Mouse (Mus musculus) forebrain, embryonic 11.5 days (tissue): Measurements from ENCODE around the gene St6galnac5. TPM values are rescaled to one million over a fixed set of nuclear protein-coding genes. Genes with fewer than 3 reads are reported as not detected.

ENCODE experiments used
- ATAC-seq: fragments of 200-750 bp; cut with Nextera tagmentation; replicated peaks from 2 replicates; pipeline ENCODE4 v1.8.0; 2017; ENCODE audit warnings: moderate TSS enrichment; ENCODE audit not compliant: low FRiP score
- DNase-seq: peaks from one replicate; pipeline ENCODE4 v3.0.0-alpha.2; 2017; ENCODE audit warnings: low spot score
- H3K27ac ChIP-seq: fragments of 300-500 bp; sonication (generic); 2 replicates; pipeline ENCODE4 v1.5.1; 2014; ENCODE audit warnings: low read depth, low read length
- H3K27me3 ChIP-seq: fragments of 300-500 bp; sonication (generic); 2 replicates; pipeline ENCODE4 v1.6.1; 2014; ENCODE audit warnings: mild to moderate bottlenecking, low read length, mixed read lengths; ENCODE audit not compliant: control insufficient read depth, insufficient read depth
- H3K36me3 ChIP-seq: fragments of 300-500 bp; sonication (generic); 2 replicates; pipeline ENCODE4 v1.6.1; 2014; ENCODE audit warnings: mild to moderate bottlenecking, low read length, moderate library complexity, mixed read lengths; ENCODE audit not compliant: control insufficient read depth, insufficient read depth
- H3K4me1 ChIP-seq: fragments of 300-500 bp; sonication (generic); replicated peaks from 2 replicates; pipeline ENCODE4 v1.6.1; 2014; ENCODE audit warnings: low read length, mixed read lengths; ENCODE audit not compliant: control insufficient read depth, insufficient read depth
- H3K4me2 ChIP-seq: fragments of 300-500 bp; sonication (generic); 2 replicates; pipeline ENCODE4 v1.6.1; 2014; ENCODE audit warnings: low read depth, mild to moderate bottlenecking, low read length, moderate library complexity, mixed read lengths; ENCODE audit not compliant: severe bottlenecking
- H3K4me3 ChIP-seq: fragments of 300-500 bp; sonication (generic); 2 replicates; pipeline ENCODE4 v1.5.1; 2014; ENCODE audit warnings: low read depth, low read length
- H3K9ac ChIP-seq: fragments of 300-500 bp; sonication (generic); 2 replicates; pipeline ENCODE4 v1.6.1; 2014; ENCODE audit warnings: low read length
- H3K9me3 ChIP-seq: fragments of 300-500 bp; sonication (generic); 2 replicates; pipeline ENCODE4 v1.6.1; 2016; ENCODE audit warnings: low read length, mixed read lengths; ENCODE audit not compliant: control insufficient read depth
- WGBS: fragments of 180-500 bp; shearing (Covaris S2); extraction: QIAGEN DNeasy Blood & Tissue Kit; methylation state at CpG from one replicate; pipeline ENCODE4 v1.1.7; 2014; 5-methylcytosine and 5-hydroxymethylcytosine counted together
- polyA plus RNA-seq: library from polyadenylated mRNA; unstranded; fragments of >200 nt; fragmentation: Nextera tagmentation; extraction: Ambion mirVana; gene quantifications from 2 replicates; pipeline ENCODE4 v1.2.1, GENCODE M21; 2014

The St6galnac5 gene
- polyA plus RNA-seq, 1 experiment from 2014 or later: 0.69 TPM

- H3K27me3 ChIP-seq: no peaks in the 10 kb centered on the region
- H3K27ac ChIP-seq: no peak overlapping the region
Observed at GRCm38 (mm10) chr3:152874431-152875355, 107.4 kb downstream of the St6galnac5 start.

GRCm38 (mm10) chr3:152872596-152872995, 109.5 kb downstream of the St6galnac5 start:
- Histone ChIP-seq H3K27me3 (no peaks in the 10 kb centered on the region), H3K9ac (no peak overlapping the region), H3K4me3 (no peak overlapping the region), H3K27ac (no peak overlapping the region), H3K4me1 (no peaks in the 10 kb centered on the region), H3K9me3 (no peaks in the 10 kb centered on the region), H3K4me2 (no peak overlapping the region), H3K36me3 (no peaks in the 10 kb centered on the region)
- DNase-seq (peak; percentile 43), ATAC-seq (no peak)
- WGBS: 69% methylated on average over 6 of the region's 6 CpGs

More at GRCm38 (mm10) chr3:152874431-152875355, 107.4 kb downstream of the St6galnac5 start:
- Histone ChIP-seq H3K9me3 (no peaks in the 10 kb centered on the region), H3K4me2 (no peak overlapping the region), H3K4me1 (no peaks in the 10 kb centered on the region), H3K36me3 (no peaks in the 10 kb centered on the region), H3K4me3 (no peak overlapping the region), H3K9ac (no peak overlapping the region)
- ATAC-seq: no peak
- peak; percentile 35 for DNase-seq
- WGBS: 86% methylated on average over 17 of the region's 17 CpGs

- no peak overlapping the region for H3K4me3 ChIP-seq
- H3K9me3 ChIP-seq: no peaks in the 10 kb centered on the region
- no peak overlapping the region for H3K9ac ChIP-seq
- 80% methylated on average over 12 of the region's 12 CpGs for WGBS
- no peaks in the 10 kb centered on the region for H3K27me3 ChIP-seq
- DNase-seq (peak; percentile 42), ATAC-seq (no peak)
- H3K4me1 ChIP-seq: no peaks in the 10 kb centered on the region
- no peaks in the 10 kb centered on the region for H3K36me3 ChIP-seq
- H3K27ac ChIP-seq: no peak overlapping the region
- no peak overlapping the region for H3K4me2 ChIP-seq
Observed at GRCm38 (mm10) chr3:152872054-152872453, 110.0 kb downstream of the St6galnac5 start.

- WGBS: 86% methylated on average over 12 of the region's 12 CpGs
- H3K9me3 ChIP-seq: no peaks in the 10 kb centered on the region
- H3K27ac ChIP-seq: no peak overlapping the region
- H3K4me3 ChIP-seq: no peak overlapping the region
- ATAC-seq: no peak
- DNase-seq: no peak
- no peak overlapping the region for H3K9ac ChIP-seq
- H3K36me3 ChIP-seq: no peaks in the 10 kb centered on the region
- H3K27me3 ChIP-seq: no peaks in the 10 kb centered on the region
- H3K4me1 ChIP-seq: no peaks in the 10 kb centered on the region
- no peak overlapping the region for H3K4me2 ChIP-seq
Observed at GRCm38 (mm10) chr3:152867654-152868525, 114.2 kb downstream of the St6galnac5 start.

GRCm38 (mm10) chr3:152866035-152866965, 115.7 kb downstream of the St6galnac5 start:
- 84% methylated on average over 22 of the region's 22 CpGs for WGBS
- no peaks in the 10 kb centered on the region for H3K27me3 ChIP-seq
- no peak overlapping the region for H3K4me3 ChIP-seq
- H3K36me3 ChIP-seq: no peaks in the 10 kb centered on the region
- no peak overlapping the region for H3K4me2 ChIP-seq
- DNase-seq: no peak
- no peak overlapping the region for H3K27ac ChIP-seq
- no peaks in the 10 kb centered on the region for H3K9me3 ChIP-seq
- no peak for ATAC-seq
- H3K9ac ChIP-seq: no peak overlapping the region
- no peaks in the 10 kb centered on the region for H3K4me1 ChIP-seq

GRCm38 (mm10) chr3:152861978-152862377, 120.1 kb downstream of the St6galnac5 start:
- Histone ChIP-seq H3K4me3 (no peak overlapping the region), H3K27ac (no peak overlapping the region), H3K27me3 (no peaks in the 10 kb centered on the region), H3K9me3 (no peaks in the 10 kb centered on the region), H3K4me2 (no peak overlapping the region), H3K36me3 (no peaks in the 10 kb centered on the region), H3K4me1 (no peaks in the 10 kb centered on the region), H3K9ac (no peak overlapping the region)
- WGBS: 83% methylated on average over 1 of the region's 1 CpGs
- ATAC-seq (no peak), DNase-seq (no peak)

- H3K9me3 ChIP-seq: no peaks in the 10 kb centered on the region
Observed at GRCm38 (mm10) chr3:152861450-152861849, 120.6 kb downstream of the St6galnac5 start.

GRCm38 (mm10) chr3:152856095-152856494, 126.0 kb downstream of the St6galnac5 start:
- Histone ChIP-seq H3K9ac (no peak overlapping the region), H3K4me1 (0 out of 2 replicates have a peak, but pooled peaks cover 2% of the 10 kb centered on the region), H3K4me3 (no peak overlapping the region), H3K27ac (no peak overlapping the region), H3K9me3 (no peaks in the 10 kb centered on the region), H3K4me2 (no peak overlapping the region), H3K36me3 (no peaks in the 10 kb centered on the region), H3K27me3 (no peaks in the 10 kb centered on the region)
- no peak for ATAC-seq
- DNase-seq: no peak
- WGBS: 71% methylated on average over 10 of the region's 10 CpGs

More at GRCm38 (mm10) chr3:152861450-152861849, 120.6 kb downstream of the St6galnac5 start:
- 93% methylated on average over 4 of the region's 4 CpGs for WGBS
- DNase-seq (no peak), ATAC-seq (no peak)
- Histone ChIP-seq H3K27me3 (no peaks in the 10 kb centered on the region), H3K9ac (no peak overlapping the region), H3K27ac (no peak overlapping the region), H3K36me3 (no peaks in the 10 kb centered on the region), H3K4me1 (no peaks in the 10 kb centered on the region), H3K4me3 (no peak overlapping the region), H3K4me2 (no peak overlapping the region)
